Comparison of ENCODE assay signal across 8 mouse cellular contexts in genomic region chr2:121294182-121294581, GRCm38 (mm10). TPM values are rescaled to one million over a fixed set of nuclear protein-coding genes. Genes with fewer than 3 reads are reported as not detected.
DNase-seq lines count a peak whose midpoint lies in the region; ATAC-seq and TF ChIP-seq lines count a peak whose summit lies in the region.

No protein-coding gene starts in this region.

- no peak for ATAC-seq in kidney, embryonic 16.5 days (ENCODE audit: low FRiP score, low TSS enrichment)
- ATAC-seq in forebrain, postnatal 0 days = no peak
- ATAC-seq in hindbrain, embryonic 16.5 days = no peak

- H3K9me3 ChIP-seq in kidney, embryonic 16.5 days (ENCODE audit: low read length) = no peaks in the 10 kb centered on the region
- no peaks in the 10 kb centered on the region for H3K9me3 ChIP-seq in forebrain, postnatal 0 days (ENCODE audit: low read length)
- H3K9me3 ChIP-seq in hindbrain, embryonic 16.5 days (ENCODE audit: control insufficient read depth, low read length) = no peaks in the 10 kb centered on the region

- no peak for DNase-seq in kidney, adult 18-20 months
- peak; percentile 85 for DNase-seq in brain, adult 2 months (ENCODE audit: low read depth, low spot score)
- no peak for DNase-seq in forebrain, postnatal 0 days
- DNase-seq in lung, postnatal 36 days = peak; percentile 61
- peak; percentile 43 for DNase-seq in yolk sac, embryonic 10.5 days (ENCODE audit: low spot score)
- DNase-seq in spleen, postnatal 36 days (ENCODE audit: low spot score in 2 of 2) = no peak

- H3K4me3 ChIP-seq in kidney, embryonic 16.5 days (ENCODE audit: low read length) = peak overlapping the region; percentile 54; the same call in 1 of the 2 replicates
- peak overlapping the region; percentile 67 for H3K4me3 ChIP-seq in forebrain, postnatal 0 days (ENCODE audit: low read depth, low read length)
- peak overlapping the region; percentile 69 for H3K4me3 ChIP-seq in hindbrain, embryonic 16.5 days (ENCODE audit: low read length)

- peaks cover 32% of the 10 kb centered on the region for H3K27me3 ChIP-seq in kidney, embryonic 16.5 days (ENCODE audit: insufficient read depth, low read length)
- no peaks in the 10 kb centered on the region for H3K27me3 ChIP-seq in forebrain, postnatal 0 days (ENCODE audit: insufficient read depth, low read length)
- H3K27me3 ChIP-seq in hindbrain, embryonic 16.5 days (replicated peaks; ENCODE audit: control insufficient read depth, insufficient read depth, low read length) = no peaks in the 10 kb centered on the region

- peaks cover 47% of the 10 kb centered on the region for H3K4me1 ChIP-seq in kidney, embryonic 16.5 days (ENCODE audit: insufficient read depth, low read length)
- H3K4me1 ChIP-seq in forebrain, postnatal 0 days (ENCODE audit: insufficient read depth) = peaks cover 24% of the 10 kb centered on the region
- peaks cover 49% of the 10 kb centered on the region for H3K4me1 ChIP-seq in hindbrain, embryonic 16.5 days (ENCODE audit: control insufficient read depth, insufficient read depth, low read depth, low read length)

- 18% methylated on average over 4 of the region's 4 CpGs for WGBS in kidney, embryonic 16.5 days
- whole genome bisulfite sequencing in forebrain, postnatal 0 days = 45% methylated on average over 4 of the region's 4 CpGs
- WGBS in hindbrain, embryonic 16.5 days = 29% methylated on average over 4 of the region's 4 CpGs

- peak overlapping the region; percentile 60 for H3K4me2 ChIP-seq in kidney, embryonic 16.5 days (replicated peaks; ENCODE audit: low read depth, low read length)
- H3K4me2 ChIP-seq in forebrain, postnatal 0 days (ENCODE audit: low read depth) = peak overlapping the region; percentile 88
- H3K4me2 ChIP-seq in hindbrain, embryonic 16.5 days (ENCODE audit: low read length) = peak overlapping the region; percentile 73

- peak overlapping the region; percentile 59 for H3K9ac ChIP-seq in kidney, embryonic 16.5 days (replicated peaks; ENCODE audit: low read length)
- H3K9ac ChIP-seq in forebrain, postnatal 0 days = peak overlapping the region; percentile 62; the same call in 1 of the 2 replicates
- no peak overlapping the region; the same call in none of the 2 replicates for H3K9ac ChIP-seq in hindbrain, embryonic 16.5 days (ENCODE audit: low read depth, low read length)

- no peak for TF ChIP-seq CTCF in forebrain, postnatal 0 days (IDR thresholded peaks at IDR 0.05; ENCODE audit: low read depth)

- H3K27ac ChIP-seq in kidney, embryonic 16.5 days (ENCODE audit: low read length) = peak overlapping the region; percentile 65; the same call in 1 of the 2 replicates
- 0 out of 2 replicates have a peak overlapping the region, but pooled peaks have one; percentile 79 for H3K27ac ChIP-seq in forebrain, postnatal 0 days (ENCODE audit: low read depth, low read length)
- H3K27ac ChIP-seq in hindbrain, embryonic 16.5 days (ENCODE audit: low read depth, low read length) = peak overlapping the region; percentile 89

- no peaks in the 10 kb centered on the region; the same call in 1 of the 2 replicates for H3K36me3 ChIP-seq in kidney, embryonic 16.5 days (ENCODE audit: insufficient read depth, low read length)
- peaks cover 5% of the 10 kb centered on the region for H3K36me3 ChIP-seq in forebrain, postnatal 0 days (ENCODE audit: insufficient read depth)
- H3K36me3 ChIP-seq in hindbrain, embryonic 16.5 days (ENCODE audit: control insufficient read depth, insufficient read depth, low read length) = peaks cover 6% of the 10 kb centered on the region

RNA-seq across cellular contexts. Expression of gene Map1a, which starts 4.8 kb away (rescaled TPM):
- 2.5 and 3.2 TPM in 2 replicates for polyA plus RNA-seq in kidney, embryonic 16.5 days (2015; fragmentation: Nextera tagmentation; extraction: Ambion mirVana)
- 75.6 and 76.0 TPM in 2 replicates for total RNA-seq in forebrain, postnatal 0 days (2014; rRNA removed)
- polyA plus RNA-seq in forebrain, postnatal 0 days (2015; fragmentation: Nextera tagmentation; extraction: Ambion mirVana) = 18.1 and 27.4 TPM in 2 replicates
- 29.6 and 46.5 TPM in 2 replicates for polyA plus RNA-seq in hindbrain, embryonic 16.5 days (2015; fragmentation: Nextera tagmentation; extraction: Ambion mirVana)

RNA-seq across cellular contexts. Expression of gene Trp53bp1, which starts 23.0 kb away (rescaled TPM):
- 64.0 and 71.5 TPM in 2 replicates for polyA plus RNA-seq in kidney, embryonic 16.5 days (2015; fragmentation: Nextera tagmentation; extraction: Ambion mirVana)
- 154 and 183 TPM in 2 replicates for total RNA-seq in forebrain, postnatal 0 days (2014; rRNA removed)
- polyA plus RNA-seq in forebrain, postnatal 0 days (2015; fragmentation: Nextera tagmentation; extraction: Ambion mirVana) = 49.9 and 80.9 TPM in 2 replicates
- 134 and 146 TPM in 2 replicates for polyA plus RNA-seq in hindbrain, embryonic 16.5 days (2015; fragmentation: Nextera tagmentation; extraction: Ambion mirVana)

Comparison
In these comparisons a context has a peak if more than half of its experiments do, and no peak if none do; other contexts are left out.
1. DNase-seq: peak in brain, adult 2 months (single experiment), lung, postnatal 36 days (single experiment) and yolk sac, embryonic 10.5 days (single experiment); none in kidney, adult 18-20 months (single experiment), forebrain, postnatal 0 days (single experiment) and spleen, postnatal 36 days (0 of 2).
2. Peak in every context shown above with its lines, with median percentiles within 50 percentile points of each other: H3K27ac ChIP-seq, H3K4me2 ChIP-seq and H3K4me3 ChIP-seq.